Mouse (Mus musculus) bone marrow, adult 2 months (tissue): ENCODE measurements around the gene Zfp651. TPM values are rescaled to one million over a fixed set of nuclear protein-coding genes. Genes with fewer than 3 reads are reported as not detected.

Experiments
- H3K27ac ChIP-seq: fragments of 200-500 bp; 2 replicates; pipeline ENCODE4 v1.5.1; 2012; ENCODE audit warnings: low read depth, mild to moderate bottlenecking, control low read depth, inconsistent platforms, low read length; ENCODE audit not compliant: control insufficient read depth, poor library complexity, insufficient read depth
- H3K4me1 ChIP-seq: fragments of 200-500 bp; 2 replicates; pipeline ENCODE4 v1.6.1; 2011; ENCODE audit warnings: low read length; ENCODE audit not compliant: control insufficient read depth, insufficient read depth
- H3K4me3 ChIP-seq: fragments of 200-500 bp; replicated peaks from 2 replicates; pipeline ENCODE3; 2011; ENCODE audit warnings: mild to moderate bottlenecking, low read depth, low read length, control low read depth; ENCODE audit not compliant: control insufficient read depth
- CTCF ChIP-seq: fragments of 200-500 bp; IDR thresholded peaks from 2 replicates; pipeline ENCODE4 v1.5.1; 2011; ENCODE audit warnings: low read length, control low read depth; ENCODE audit not compliant: control insufficient read depth, insufficient read depth
- POLR2A ChIP-seq: fragments of 200-500 bp; IDR thresholded peaks from 2 replicates; pipeline ENCODE4 v1.6.1; 2011; ENCODE audit warnings: low read depth, mild to moderate bottlenecking, control low read depth, low read length, borderline replicate concordance; ENCODE audit not compliant: control insufficient read depth
- WGBS: fragments of 180-500 bp; shearing (Covaris S2); methylation state at CpG from one replicate; pipeline ENCODE4 v1.1.7; 2018; 5-methylcytosine and 5-hydroxymethylcytosine counted together
- polyA plus RNA-seq: library from polyadenylated mRNA; stranded (reverse); fragments of >200 nt; gene quantifications from 2 replicates; pipeline ENCODE4 v1.2.4, GENCODE M21; 2011; ENCODE audit warnings: low replicate concordance; ENCODE audit not compliant: missing spikeins, insufficient read depth, insufficient read length

Zfp651 gene
- polyA plus RNA-seq, 1 experiment: 2.0 TPM

- 92% methylated on average over 6 of the region's 6 CpGs for WGBS
Observed at GRCm38 (mm10) chr9:121740490-121740889, 18.6 kb upstream of the Zfp651 start.

GRCm38 (mm10) chr9:121741168-121741567 lies 18.0 kb upstream of the Zfp651 start:
- Histone ChIP-seq H3K27ac (no peak overlapping the region), H3K4me1 (no peaks in the 10 kb centered on the region), H3K4me3 (no peak overlapping the region)
- WGBS: 90% methylated on average over 3 of the region's 3 CpGs
- TF ChIP-seq CTCF (no peak), POLR2A (no peak)

More at GRCm38 (mm10) chr9:121740490-121740889, 18.6 kb upstream of the Zfp651 start:
- no peak for TF ChIP-seq POLR2A
- TF ChIP-seq CTCF: no peak
- no peaks in the 10 kb centered on the region for H3K4me1 ChIP-seq
- no peak overlapping the region for H3K27ac ChIP-seq
- no peak overlapping the region for H3K4me3 ChIP-seq

- 37% methylated on average over 8 of the region's 8 CpGs for WGBS
- H3K27ac ChIP-seq: no peak overlapping the region
- TF ChIP-seq POLR2A (no peak), CTCF (no peak)
- no peak overlapping the region for H3K4me3 ChIP-seq
- no peaks in the 10 kb centered on the region for H3K4me1 ChIP-seq
Observed at GRCm38 (mm10) chr9:121744051-121744450, 15.1 kb upstream of the Zfp651 start.

- TF ChIP-seq POLR2A: no peak
- TF ChIP-seq CTCF: no peak
- H3K4me1 ChIP-seq: no peaks in the 10 kb centered on the region
- no peak overlapping the region for H3K4me3 ChIP-seq
- H3K27ac ChIP-seq: no peak overlapping the region
- WGBS: 96% methylated on average over 9 of the region's 9 CpGs
Observed at GRCm38 (mm10) chr9:121752774-121753173, 6.4 kb upstream of the Zfp651 start.

- no peaks in the 10 kb centered on the region for H3K4me1 ChIP-seq
- H3K27ac ChIP-seq: no peak overlapping the region
- 89% methylated on average over 3 of the region's 3 CpGs for WGBS
- no peak overlapping the region for H3K4me3 ChIP-seq
- TF ChIP-seq CTCF (no peak), POLR2A (no peak)
Observed at GRCm38 (mm10) chr9:121754624-121755023, 4.5 kb upstream of the Zfp651 start.

GRCm38 (mm10) chr9:121756785-121757184 lies 2.3 kb upstream of the Zfp651 start:
- WGBS: 78% methylated on average over 3 of the region's 3 CpGs
- no peak for TF ChIP-seq CTCF
- no peak for TF ChIP-seq POLR2A
- no peak overlapping the region for H3K27ac ChIP-seq
- no peaks in the 10 kb centered on the region for H3K4me1 ChIP-seq
- no peak overlapping the region for H3K4me3 ChIP-seq

- Histone ChIP-seq H3K27ac (no peak overlapping the region), H3K4me3 (no peak overlapping the region), H3K4me1 (no peaks in the 10 kb centered on the region)
- 4% methylated on average over 3 of the region's 3 CpGs for WGBS
- no peak for TF ChIP-seq POLR2A
- no peak for TF ChIP-seq CTCF
Observed at GRCm38 (mm10) chr9:121757432-121757831, 1.7 kb upstream of the Zfp651 start.

GRCm38 (mm10) chr9:121757835-121758814 lies 1.0 kb upstream of the Zfp651 start:
- no peak for TF ChIP-seq POLR2A
- no peak for TF ChIP-seq CTCF
- WGBS: 65% methylated on average over 10 of the region's 10 CpGs
- Histone ChIP-seq H3K27ac (no peak overlapping the region), H3K4me3 (no peak overlapping the region), H3K4me1 (no peaks in the 10 kb centered on the region)
